Mouse (Mus musculus) E14TG2a.4 (cell line): ENCODE measurements at regions not wholly inside any gene's neighbourhood (a gene's known extent, or its start where the extent isn't known, plus 50 kb on each side); places are given as distances from the start of the nearest gene placed in this dataset.

ENCODE experiments used
- H3K27me3 ChIP-seq: 2 replicates; pipeline ENCODE4 v1.6.1; 2014; ENCODE audit warnings: low read length, control low read depth; ENCODE audit not compliant: insufficient read depth
- H3K36me3 ChIP-seq: 2 replicates; pipeline ENCODE4 v1.6.1; 2014; ENCODE audit warnings: low read length, control low read depth; ENCODE audit not compliant: insufficient read depth
- H3K4me1 ChIP-seq: replicated peaks from 2 replicates; pipeline ENCODE4 v1.6.1; 2014; ENCODE audit warnings: low read depth, low read length, control low read depth
- H3K4me3 ChIP-seq: replicated peaks from 2 replicates; pipeline ENCODE4 v1.5.1; 2014; ENCODE audit warnings: mild to moderate bottlenecking, low read length
- H3K9me3 ChIP-seq: 2 replicates; pipeline ENCODE4 v1.6.1; 2014; ENCODE audit warnings: low read length, control low read depth
- CTCF ChIP-seq: conservative IDR thresholded peaks from 2 replicates; pipeline ENCODE4 v1.5.1; 2014; ENCODE audit warnings: low read length
- NANOG ChIP-seq: IDR thresholded peaks from 2 replicates; pipeline ENCODE4 v1.6.1; 2014; ENCODE audit warnings: borderline replicate concordance, low read length, mixed read lengths
- POU5F1 ChIP-seq: IDR thresholded peaks from 2 replicates; pipeline ENCODE4 v1.6.1; 2014; ENCODE audit warnings: low read length, borderline replicate concordance

DNA sequence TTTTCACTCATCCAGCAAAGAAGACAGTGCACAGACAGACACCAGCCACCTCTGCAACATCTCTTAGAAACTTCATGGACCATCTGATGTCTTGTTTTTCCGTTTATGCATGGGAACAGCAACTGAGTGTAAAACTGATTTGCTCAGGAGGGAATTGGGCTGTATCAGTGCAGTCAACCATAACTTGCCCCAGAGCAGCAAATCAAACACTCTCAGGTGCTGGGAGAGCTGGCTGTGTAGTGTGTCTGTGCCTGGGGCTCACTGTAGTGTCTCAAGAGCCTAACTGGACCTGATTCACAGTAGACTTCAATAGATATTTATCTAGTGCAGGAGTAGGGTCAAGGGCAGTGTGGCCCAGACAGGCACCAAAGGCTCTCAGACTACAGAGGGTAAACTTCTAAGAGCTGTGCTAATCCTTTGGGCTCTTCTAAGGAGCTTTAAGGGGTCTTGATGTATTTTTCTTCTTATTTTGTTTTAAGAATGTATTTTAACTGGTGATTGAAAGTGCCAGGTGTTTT, 50.3 kb upstream of the C1qtnf3 start:
- H3K4me1 ChIP-seq = peaks cover 7% of the 10 kb centered on the region
- H3K27me3 ChIP-seq = no peaks in the 10 kb centered on the region
- no peaks in the 10 kb centered on the region for H3K9me3 ChIP-seq
- TF ChIP-seq POU5F1 = no peak
- TF ChIP-seq NANOG = no peak
- no peak for TF ChIP-seq CTCF
- H3K4me3 ChIP-seq = no peak overlapping the region
- H3K36me3 ChIP-seq = no peaks in the 10 kb centered on the region
